Mouse (Mus musculus) hindbrain, embryonic 10.5 days (tissue): ENCODE results near the gene Cdkal1. TPM values are rescaled to one million over a fixed set of nuclear protein-coding genes. Genes with fewer than 3 reads are reported as not detected.

Experiments used
- DNase-seq: peaks from one replicate; pipeline ENCODE4 v3.0.0-alpha.2; 2017; ENCODE audit warnings: low spot score
- H3K27ac ChIP-seq: fragments of 300-500 bp; sonication (generic); 2 replicates; pipeline ENCODE4 v1.5.1; 2016; ENCODE audit warnings: mild to moderate bottlenecking, moderate library complexity
- H3K27me3 ChIP-seq: fragments of 300-500 bp; sonication (generic); 2 replicates; pipeline ENCODE4 v1.6.1; 2016; ENCODE audit warnings: mild to moderate bottlenecking; ENCODE audit not compliant: poor library complexity, insufficient read depth, severe bottlenecking
- H3K36me3 ChIP-seq: fragments of 300-500 bp; sonication (generic); 2 replicates; pipeline ENCODE4 v1.6.1; 2016; ENCODE audit warnings: mild to moderate bottlenecking, moderate library complexity
- H3K4me1 ChIP-seq: fragments of 300-500 bp; sonication (generic); replicated peaks from 2 replicates; pipeline ENCODE4 v1.6.1; 2016; ENCODE audit warnings: mild to moderate bottlenecking
- H3K4me3 ChIP-seq: fragments of 300-500 bp; sonication (generic); 2 replicates; pipeline ENCODE4 v1.5.1; 2016; ENCODE audit warnings: mild to moderate bottlenecking, moderate library complexity
- H3K9me3 ChIP-seq: fragments of 300-500 bp; sonication (generic); 2 replicates; pipeline ENCODE4 v1.6.1; 2016; ENCODE audit warnings: mild to moderate bottlenecking, moderate library complexity
- WGBS: fragments of 180-500 bp; shearing (Covaris S2); methylation state at CpG from one replicate; pipeline ENCODE4 v1.1.7; 2016; 5-methylcytosine and 5-hydroxymethylcytosine counted together
- polyA plus RNA-seq: library from polyadenylated mRNA; unstranded; fragments of >200 nt; fragmentation: Nextera tagmentation; extraction: Ambion mirVana; gene quantifications from 2 replicates; pipeline ENCODE4 v1.2.1, GENCODE M21; 2016

The Cdkal1 gene
- polyA plus RNA-seq, 1 experiment from 2014 or later: 29.6 TPM

DNA sequence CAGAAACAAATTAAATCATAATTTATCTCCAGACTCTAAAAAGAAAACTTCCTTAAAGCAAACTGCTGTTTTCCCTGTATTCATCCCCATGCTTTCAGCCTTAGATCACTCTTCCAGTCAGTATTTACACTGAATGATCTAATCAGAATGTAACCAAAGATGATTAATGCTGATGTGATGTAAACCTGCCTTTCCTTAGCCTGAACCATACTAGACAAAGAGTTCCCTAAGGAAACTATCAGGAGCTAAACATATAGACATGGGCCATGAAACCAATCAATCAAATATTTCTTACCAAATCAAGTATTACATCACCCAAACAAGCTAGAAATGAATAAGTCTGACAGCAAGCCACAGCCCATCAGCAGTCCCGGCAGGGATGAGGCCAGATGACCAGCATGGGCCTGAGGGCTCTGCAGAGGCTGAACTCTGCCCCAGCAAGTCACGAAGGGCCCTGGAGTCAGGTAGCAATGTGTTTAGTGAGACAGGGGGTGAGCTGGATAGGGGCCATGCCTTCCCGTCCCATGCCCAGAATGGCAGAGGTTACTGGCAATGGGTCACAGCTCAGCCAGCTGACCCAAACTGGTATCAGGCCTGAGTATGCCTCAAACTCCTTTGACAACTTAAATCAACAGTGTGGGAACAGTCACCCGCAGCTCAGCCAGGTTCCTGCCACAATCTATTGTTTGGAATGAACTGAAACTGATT is 350.5 kb downstream of the Cdkal1 start:
- DNase-seq: peak; percentile 10
- Histone ChIP-seq H3K9me3 (no peaks in the 10 kb centered on the region), H3K36me3 (no peaks in the 10 kb centered on the region), H3K4me1 (peaks cover 10% of the 10 kb centered on the region), H3K4me3 (no peak overlapping the region), H3K27ac (peak overlapping the region; percentile 25), H3K27me3 (no peaks in the 10 kb centered on the region)
- 49% methylated on average over 4 of the region's 4 CpGs for WGBS

DNA sequence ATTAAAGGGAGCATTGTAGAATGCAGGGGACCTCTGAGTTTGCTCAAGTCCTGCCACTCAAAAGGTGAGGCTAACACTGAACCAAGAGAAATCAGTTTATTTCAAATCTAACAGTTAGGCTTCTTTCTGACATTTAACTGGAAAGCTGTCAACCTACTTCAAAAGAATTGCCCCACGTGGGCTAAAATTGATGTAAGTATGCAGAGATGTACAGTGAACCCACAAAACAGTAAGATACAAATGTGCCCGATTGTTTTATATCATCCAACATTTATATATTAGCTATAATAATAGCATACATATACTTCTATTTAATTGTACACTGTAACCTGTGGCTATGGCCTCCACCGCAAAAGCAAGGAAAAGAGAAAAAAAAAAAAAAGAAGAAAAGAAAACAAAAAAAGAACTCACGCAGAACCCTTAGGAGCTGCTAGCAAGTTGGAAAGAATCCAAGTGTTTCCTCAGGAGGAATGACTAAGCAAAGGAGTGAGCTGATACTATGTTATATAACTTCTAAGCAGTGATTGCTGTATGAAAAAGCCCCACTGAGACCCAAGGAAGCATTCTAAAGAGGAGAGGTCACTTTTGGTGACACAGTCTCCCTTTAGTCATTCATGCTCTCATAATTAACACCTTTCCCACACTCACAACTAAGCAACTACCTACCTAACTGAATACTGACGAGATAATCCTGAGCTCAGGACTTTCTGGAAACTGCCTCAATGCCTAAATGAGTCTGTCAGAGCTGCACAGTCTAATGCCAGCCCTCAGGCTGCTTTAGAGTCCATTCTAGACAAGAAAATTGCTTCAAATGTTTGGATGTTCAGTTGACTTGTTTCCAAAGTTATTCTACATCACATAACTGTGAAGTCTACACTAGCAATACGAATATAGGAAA is 352.1 kb downstream of the Cdkal1 start:
- H3K27me3 ChIP-seq: no peaks in the 10 kb centered on the region
- H3K27ac ChIP-seq: no peak overlapping the region
- no peak overlapping the region for H3K4me3 ChIP-seq
- no peaks in the 10 kb centered on the region for H3K36me3 ChIP-seq
- H3K9me3 ChIP-seq: no peaks in the 10 kb centered on the region
- no peak for DNase-seq
- H3K4me1 ChIP-seq: peaks cover 10% of the 10 kb centered on the region
- WGBS: 78% methylated on average over 6 of the region's 6 CpGs

DNA sequence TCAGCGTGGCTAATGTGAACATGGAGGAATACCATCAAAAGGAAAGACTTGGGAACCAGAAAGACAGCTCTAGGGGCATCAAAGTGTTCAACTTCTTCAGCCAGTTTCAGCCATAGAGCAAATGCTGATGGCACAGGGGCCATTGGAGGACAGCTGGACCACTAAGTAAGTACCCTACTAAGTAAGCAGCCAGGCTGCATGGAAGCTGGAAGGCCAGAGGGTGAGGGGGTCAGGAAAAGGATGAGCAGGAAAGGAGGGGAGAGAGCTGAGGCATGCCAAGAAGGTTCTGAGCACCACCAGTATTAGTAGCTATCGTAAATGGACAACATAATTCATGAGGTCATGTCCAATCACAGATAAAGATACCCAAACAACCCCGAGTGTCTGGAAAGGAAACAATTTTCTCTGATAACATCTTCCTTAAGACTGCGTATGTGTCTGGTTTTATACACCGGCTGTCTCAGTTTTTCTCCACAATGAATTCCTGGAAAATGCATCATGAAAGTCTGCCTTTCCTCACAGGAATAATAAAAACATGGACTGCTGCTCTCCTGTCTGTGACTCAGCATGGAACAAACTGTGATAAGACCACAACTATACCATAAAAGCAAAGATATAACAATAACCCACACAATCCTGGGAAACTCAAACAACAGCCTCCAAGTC is 352.9 kb downstream of the Cdkal1 start:
- no peaks in the 10 kb centered on the region for H3K36me3 ChIP-seq
- WGBS: 87% methylated on average over 5 of the region's 5 CpGs
- no peak overlapping the region for H3K27ac ChIP-seq
- no peaks in the 10 kb centered on the region for H3K27me3 ChIP-seq
- H3K9me3 ChIP-seq: no peaks in the 10 kb centered on the region
- H3K4me1 ChIP-seq: peaks cover 10% of the 10 kb centered on the region
- no peak for DNase-seq
- no peak overlapping the region for H3K4me3 ChIP-seq

DNA sequence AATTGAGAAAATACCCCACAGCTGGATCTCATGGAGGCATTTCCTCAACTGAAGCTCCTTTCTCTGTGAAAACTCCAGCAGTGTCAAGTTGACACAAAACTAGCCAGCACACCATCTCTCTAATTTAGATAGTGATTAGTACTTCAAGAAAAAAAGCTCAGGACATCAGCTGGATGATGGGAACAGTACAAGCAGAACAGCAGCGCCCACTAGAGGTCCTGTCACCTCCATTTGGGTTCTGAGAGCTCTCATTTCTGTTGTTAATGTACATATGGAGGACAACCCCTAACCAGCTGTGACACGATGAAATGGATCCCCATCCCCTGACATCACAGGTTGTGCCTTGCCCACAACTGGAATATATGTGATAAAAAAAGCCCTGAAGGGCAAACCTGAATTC is 354.3 kb downstream of the Cdkal1 start:
- H3K4me1 ChIP-seq: peaks cover 10% of the 10 kb centered on the region
- H3K9me3 ChIP-seq: no peaks in the 10 kb centered on the region
- DNase-seq: no peak
- H3K27ac ChIP-seq: no peak overlapping the region
- H3K27me3 ChIP-seq: no peaks in the 10 kb centered on the region
- no peaks in the 10 kb centered on the region for H3K36me3 ChIP-seq
- 67% methylated on average over 2 of the region's 2 CpGs for WGBS
- H3K4me3 ChIP-seq: no peak overlapping the region

DNA sequence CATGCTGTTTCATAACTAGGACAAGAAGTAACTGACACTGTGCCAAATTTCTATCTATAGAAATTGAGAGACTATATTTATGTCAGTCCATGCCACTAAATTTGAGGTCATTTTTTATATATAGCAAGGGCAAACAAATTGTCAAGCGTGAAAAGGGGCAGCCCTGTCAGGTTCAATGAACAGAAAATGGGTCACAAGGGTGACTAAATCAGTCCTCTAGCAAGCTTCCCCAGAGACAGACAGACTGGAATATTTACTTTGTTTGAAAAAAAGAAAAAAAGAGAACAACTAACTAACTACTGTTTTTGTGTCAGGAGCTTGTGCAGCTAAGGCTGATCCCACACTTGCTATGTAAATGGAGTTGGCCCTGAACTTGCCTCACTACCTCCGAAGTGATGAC is 355.7 kb downstream of the Cdkal1 start:
- DNase-seq: no peak
- H3K9me3 ChIP-seq: no peaks in the 10 kb centered on the region
- H3K4me1 ChIP-seq: peaks cover 2% of the 10 kb centered on the region; the same call in 1 of the 2 replicates
- 84% methylated on average over 2 of the region's 2 CpGs for WGBS
- no peak overlapping the region for H3K4me3 ChIP-seq
- H3K36me3 ChIP-seq: no peaks in the 10 kb centered on the region
- no peaks in the 10 kb centered on the region for H3K27me3 ChIP-seq
- H3K27ac ChIP-seq: no peak overlapping the region

DNA sequence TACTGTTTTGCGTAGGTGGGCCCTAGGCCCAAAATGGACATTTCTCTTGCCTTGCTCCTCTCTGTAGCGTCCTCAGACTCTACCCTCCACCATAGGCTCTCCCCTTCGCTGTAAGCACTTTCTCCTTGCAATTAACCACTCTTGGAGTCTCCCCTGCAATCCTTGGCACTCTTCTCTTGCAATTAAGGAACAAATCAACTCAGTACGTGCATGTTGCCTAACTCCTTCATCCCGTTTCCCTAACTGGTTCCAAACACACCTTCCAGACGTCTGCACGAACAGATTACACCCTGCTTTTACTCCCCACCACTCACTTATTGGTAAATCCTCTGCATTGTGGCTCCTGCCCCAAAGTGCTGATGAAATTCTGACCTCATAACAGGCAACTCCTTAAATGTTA is 358.2 kb downstream of the Cdkal1 start:
- H3K36me3 ChIP-seq: no peaks in the 10 kb centered on the region
- H3K27ac ChIP-seq: no peak overlapping the region
- no peak for DNase-seq
- H3K27me3 ChIP-seq: no peaks in the 10 kb centered on the region
- WGBS: 88% methylated on average over 7 of the region's 7 CpGs
- H3K9me3 ChIP-seq: no peaks in the 10 kb centered on the region
- no peaks in the 10 kb centered on the region for H3K4me1 ChIP-seq
- H3K4me3 ChIP-seq: no peak overlapping the region

DNA sequence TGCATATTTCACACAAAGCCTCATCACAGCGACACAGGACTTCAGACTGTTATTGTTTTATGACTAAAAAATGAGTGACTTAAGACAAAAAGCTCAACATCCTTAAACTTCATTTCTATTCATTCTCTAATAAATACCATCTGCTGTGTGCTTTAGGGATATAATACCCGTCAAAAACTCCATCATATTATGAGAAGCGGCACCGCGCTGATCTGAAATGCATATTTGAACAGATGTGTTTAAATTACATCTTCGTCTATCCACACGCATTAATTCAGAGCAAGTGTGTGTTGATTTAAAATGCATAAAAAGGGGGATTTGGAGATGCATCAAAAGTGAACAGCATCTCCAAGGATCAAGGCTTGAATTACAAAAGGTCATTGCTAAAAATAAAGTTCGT is 365.1 kb downstream of the Cdkal1 start:
- H3K27ac ChIP-seq: no peak overlapping the region
- H3K4me3 ChIP-seq: no peak overlapping the region
- no peaks in the 10 kb centered on the region for H3K27me3 ChIP-seq
- H3K36me3 ChIP-seq: no peaks in the 10 kb centered on the region
- 82% methylated on average over 8 of the region's 8 CpGs for WGBS
- peaks cover 11% of the 10 kb centered on the region for H3K4me1 ChIP-seq
- no peak for DNase-seq
- no peaks in the 10 kb centered on the region for H3K9me3 ChIP-seq

DNA sequence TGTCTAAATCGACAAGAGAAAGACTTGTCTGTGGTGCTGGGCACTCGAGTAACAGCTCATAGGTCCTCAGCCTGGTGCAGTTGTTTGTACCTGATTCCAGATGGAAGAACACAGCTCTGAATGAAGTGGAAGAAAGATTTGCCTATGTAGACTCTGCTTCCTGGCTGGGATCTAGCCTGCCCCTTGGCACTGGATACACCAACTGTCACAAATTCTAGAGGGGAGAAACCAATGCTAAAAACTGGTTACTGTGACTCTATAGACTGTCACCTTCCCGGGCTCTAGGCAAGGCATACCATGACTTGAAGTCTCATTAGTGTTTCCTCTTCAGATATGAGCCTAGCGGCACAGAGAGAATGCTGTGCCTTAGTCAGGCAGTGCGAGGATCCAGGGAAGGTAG is 366.0 kb downstream of the Cdkal1 start:
- H3K36me3 ChIP-seq: no peaks in the 10 kb centered on the region
- WGBS: 89% methylated on average over 5 of the region's 5 CpGs
- peaks cover 11% of the 10 kb centered on the region for H3K4me1 ChIP-seq
- no peak overlapping the region for H3K27ac ChIP-seq
- no peak for DNase-seq
- H3K27me3 ChIP-seq: no peaks in the 10 kb centered on the region
- H3K4me3 ChIP-seq: no peak overlapping the region
- H3K9me3 ChIP-seq: no peaks in the 10 kb centered on the region

DNA sequence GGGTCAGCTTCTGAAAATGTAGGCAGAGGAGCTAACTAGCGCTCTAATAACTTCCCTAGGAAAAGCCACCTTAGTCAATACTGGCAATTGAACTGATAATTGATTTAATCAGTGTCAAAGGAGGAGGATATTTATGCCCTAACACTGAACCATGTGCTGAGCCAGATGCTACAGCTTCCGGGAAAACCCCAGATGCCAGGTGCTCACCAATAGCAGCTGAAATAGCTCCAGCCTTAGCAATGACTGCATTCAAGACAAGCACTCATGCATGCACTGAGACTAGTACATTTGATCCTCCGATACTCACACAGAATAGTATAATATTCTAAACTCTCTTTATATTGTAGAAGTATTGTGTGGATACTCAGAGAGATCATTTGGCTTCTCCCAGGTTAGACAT is 368.8 kb downstream of the Cdkal1 start:
- Histone ChIP-seq H3K4me3 (no peak overlapping the region), H3K36me3 (no peaks in the 10 kb centered on the region), H3K27me3 (no peaks in the 10 kb centered on the region), H3K9me3 (no peaks in the 10 kb centered on the region), H3K4me1 (peaks cover 11% of the 10 kb centered on the region), H3K27ac (no peak overlapping the region)
- no peak for DNase-seq
- 65% methylated on average over 3 of the region's 3 CpGs for WGBS

DNA sequence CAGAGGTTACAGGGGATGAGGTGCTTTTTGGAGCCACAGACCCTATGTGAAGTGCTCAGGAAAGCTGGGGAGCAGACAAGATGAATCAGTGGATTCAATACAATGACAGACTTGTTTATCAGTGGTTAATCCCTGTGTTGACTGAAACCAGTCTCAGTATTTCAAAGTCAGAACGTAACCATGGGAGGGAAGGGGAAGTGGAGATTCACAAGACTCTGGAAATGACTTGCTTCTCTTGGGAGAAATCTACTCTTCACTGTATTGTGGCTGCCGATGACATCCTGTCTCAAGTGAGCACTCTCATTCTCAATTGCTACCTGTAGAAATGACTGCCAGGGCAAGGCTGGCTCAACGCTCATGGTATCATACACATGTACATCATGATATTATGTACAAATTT is 371.5 kb downstream of the Cdkal1 start:
- Histone ChIP-seq H3K27ac (no peak overlapping the region), H3K4me3 (no peak overlapping the region), H3K4me1 (peaks cover 11% of the 10 kb centered on the region), H3K36me3 (no peaks in the 10 kb centered on the region), H3K27me3 (no peaks in the 10 kb centered on the region), H3K9me3 (no peaks in the 10 kb centered on the region)
- 90% methylated on average over 3 of the region's 3 CpGs for WGBS
- no peak for DNase-seq

DNA sequence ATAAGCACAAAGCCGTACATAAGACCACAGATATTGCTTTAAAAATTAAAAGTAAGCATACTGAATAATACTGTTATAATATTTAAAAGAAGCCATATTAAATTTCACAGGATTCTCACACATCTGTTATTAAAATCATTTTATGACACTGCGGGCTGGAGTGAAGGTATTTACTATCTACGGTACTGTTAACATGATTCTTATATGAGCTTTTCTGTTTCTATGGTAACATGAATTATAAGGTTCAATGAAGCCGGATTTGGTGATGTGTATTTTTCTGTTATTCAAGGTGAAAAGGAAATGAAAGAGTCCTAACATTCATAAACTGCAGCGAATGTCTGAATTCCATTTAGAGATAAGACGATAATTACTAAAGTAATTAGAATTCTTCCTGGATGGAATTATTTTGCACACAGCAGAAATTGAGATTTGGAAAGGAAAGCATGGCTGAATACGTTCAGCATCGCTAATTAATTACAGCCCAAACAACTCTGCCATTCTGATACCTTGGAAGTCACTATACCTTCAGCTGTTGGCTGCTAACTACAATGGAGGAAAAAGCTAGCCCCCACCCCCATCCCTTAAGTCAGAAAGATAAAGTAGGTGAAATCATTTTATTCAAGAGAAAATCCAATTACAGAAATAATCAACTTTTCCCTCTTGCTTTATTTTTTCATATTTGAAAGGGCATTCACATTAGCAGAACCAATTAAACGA is 373.2 kb downstream of the Cdkal1 start:
- peaks cover 11% of the 10 kb centered on the region for H3K4me1 ChIP-seq
- no peaks in the 10 kb centered on the region for H3K9me3 ChIP-seq
- no peak overlapping the region for H3K4me3 ChIP-seq
- no peaks in the 10 kb centered on the region for H3K36me3 ChIP-seq
- no peak overlapping the region for H3K27ac ChIP-seq
- no peaks in the 10 kb centered on the region for H3K27me3 ChIP-seq
- 93% methylated on average over 9 of the region's 9 CpGs for WGBS
- DNase-seq: no peak

DNA sequence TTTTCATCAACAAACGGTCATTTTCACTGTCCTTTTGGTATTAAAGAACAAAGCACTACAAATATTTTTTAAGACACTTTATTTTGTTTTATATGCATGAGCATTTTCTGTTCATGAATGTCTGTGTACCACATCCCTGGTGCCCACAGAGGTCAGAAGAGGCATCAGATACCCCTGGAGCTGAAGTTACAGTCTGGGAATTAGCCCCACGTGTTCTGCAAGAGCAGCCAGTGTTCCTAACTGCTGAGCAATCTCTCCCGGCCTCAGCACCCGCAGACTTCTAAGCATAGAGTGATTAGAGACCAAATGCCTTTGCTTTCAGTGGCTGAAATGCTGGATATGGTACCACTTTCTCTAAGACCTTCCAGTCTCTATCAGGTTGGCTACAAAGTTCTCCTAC is 379.1 kb downstream of the Cdkal1 start:
- Histone ChIP-seq H3K27me3 (no peaks in the 10 kb centered on the region), H3K4me1 (no peaks in the 10 kb centered on the region), H3K27ac (no peak overlapping the region), H3K4me3 (no peak overlapping the region), H3K9me3 (no peaks in the 10 kb centered on the region), H3K36me3 (0 out of 2 replicates have a peak, but pooled peaks cover 2% of the 10 kb centered on the region)
- DNase-seq: no peak
- 77% methylated on average over 4 of the region's 4 CpGs for WGBS
